Mouse (Mus musculus): ENCODE data around the gene Cd81. TPM values are rescaled to one million over a fixed set of nuclear protein-coding genes. Genes with fewer than 3 reads are reported as not detected.

Gene Cd81
- polyA plus RNA-seq, 1 experiment from 2014 or later, result 576 TPM

GRCm38 (mm10) chr7:143067897-143068296 is 15.4 kb downstream of the Cd81 start:
- no peaks in the 10 kb centered on the region for H3K9me3 ChIP-seq (replicated peaks)
- ATAC-seq (replicated peaks; ENCODE audit: low FRiP score), result no peak
- peak overlapping the region; percentile 65 for H3K4me2 ChIP-seq
- H3K4me3 ChIP-seq (replicated peaks), result no peak overlapping the region
- WGBS, result 82% methylated on average over 3 of the region's 3 CpGs
- H3K36me3 ChIP-seq, result peaks cover 67% of the 10 kb centered on the region
- peak overlapping the region; percentile 96 for H3K27ac ChIP-seq
- H3K9ac ChIP-seq, result no peak overlapping the region
- no peaks in the 10 kb centered on the region for H3K27me3 ChIP-seq
- H3K4me1 ChIP-seq, result peaks cover 27% of the 10 kb centered on the region

- Histone ChIP-seq H3K27me3 (no peaks in the 10 kb centered on the region), H3K27ac (peak overlapping the region; percentile 96), H3K36me3 (peaks cover 62% of the 10 kb centered on the region), H3K4me2 (peak overlapping the region; percentile 65), H3K9me3 (replicated peaks) (no peaks in the 10 kb centered on the region), H3K4me1 (peaks cover 27% of the 10 kb centered on the region), H3K9ac (0 out of 2 replicates have a peak overlapping the region, but pooled peaks have one; percentile 29), H3K4me3 (replicated peaks) (peak overlapping the region; percentile 71)
- WGBS, result 48% methylated on average over 13 of the region's 13 CpGs
- peak; percentile 12 for ATAC-seq (replicated peaks; ENCODE audit: low FRiP score)
These were observed 15.9 kb downstream of the Cd81 start for GRCm38 (mm10) chr7:143068316-143068881.

GRCm38 (mm10) chr7:143068882-143069591 is 16.5 kb downstream of the Cd81 start, which contains the start of gene Tssc4:
Gene Tssc4, plus strand, starts transcription at chr7:143069249.
- peaks cover 27% of the 10 kb centered on the region for H3K4me1 ChIP-seq
- H3K27ac ChIP-seq, result peak within 1 kb of the TSS; percentile 96
- H3K9me3 ChIP-seq (replicated peaks), result no peaks in the 10 kb centered on the region
- no peaks in the 10 kb centered on the region for H3K27me3 ChIP-seq
- peak; percentile 96 for ATAC-seq (replicated peaks; ENCODE audit: low FRiP score)
- H3K4me2 ChIP-seq, result peak within 1 kb of the TSS; percentile 97
- WGBS, result 0% methylated on average over 51 of the region's 51 CpGs
- H3K4me3 ChIP-seq (replicated peaks), result peak within 1 kb of the TSS; percentile 71
- H3K36me3 ChIP-seq, result peaks cover 56% of the 10 kb centered on the region
- H3K9ac ChIP-seq, result peak within 1 kb of the TSS; percentile 86

- H3K9me3 ChIP-seq (replicated peaks), result no peaks in the 10 kb centered on the region
- no peak; the same call in 1 of the 2 replicates for ATAC-seq (replicated peaks; ENCODE audit: low FRiP score)
- no peaks in the 10 kb centered on the region for H3K27me3 ChIP-seq
- H3K4me3 ChIP-seq (replicated peaks), result peak overlapping the region; percentile 71
- peak overlapping the region; percentile 97 for H3K4me2 ChIP-seq
- 8% methylated on average over 30 of the region's 30 CpGs for WGBS
- H3K27ac ChIP-seq, result peak overlapping the region; percentile 96
- peaks cover 27% of the 10 kb centered on the region for H3K4me1 ChIP-seq
- H3K9ac ChIP-seq, result peak overlapping the region; percentile 86
- peaks cover 48% of the 10 kb centered on the region for H3K36me3 ChIP-seq
These were observed 17.3 kb downstream of the Cd81 start for GRCm38 (mm10) chr7:143069751-143070400.

- peaks cover 27% of the 10 kb centered on the region for H3K4me1 ChIP-seq
- peak overlapping the region; percentile 96 for H3K27ac ChIP-seq
- WGBS, result 86% methylated on average over 10 of the region's 10 CpGs
These were observed 18.0 kb downstream of the Cd81 start for GRCm38 (mm10) chr7:143070506-143071070.

GRCm38 (mm10) chr7:143072605-143073004 is 20.1 kb downstream of the Cd81 start:
- Histone ChIP-seq H3K36me3 (peaks cover 20% of the 10 kb centered on the region), H3K4me1 (peaks cover 27% of the 10 kb centered on the region), H3K4me3 (replicated peaks) (no peak overlapping the region), H3K9me3 (replicated peaks) (no peaks in the 10 kb centered on the region), H3K27ac (no peak overlapping the region), H3K27me3 (no peaks in the 10 kb centered on the region), H3K4me2 (no peak overlapping the region), H3K9ac (no peak overlapping the region)
- ATAC-seq (replicated peaks; ENCODE audit: low FRiP score), result no peak
- 86% methylated on average over 5 of the region's 5 CpGs for WGBS

More at GRCm38 (mm10) chr7:143070506-143071070, 18.0 kb downstream of the Cd81 start:
- H3K9ac ChIP-seq, result peak overlapping the region; percentile 86
- no peaks in the 10 kb centered on the region for H3K9me3 ChIP-seq (replicated peaks)
- no peaks in the 10 kb centered on the region for H3K27me3 ChIP-seq
- H3K4me2 ChIP-seq, result peak overlapping the region; percentile 97
- peak overlapping the region; percentile 71 for H3K4me3 ChIP-seq (replicated peaks)
- ATAC-seq (replicated peaks; ENCODE audit: low FRiP score), result no peak
- peaks cover 40% of the 10 kb centered on the region for H3K36me3 ChIP-seq

GRCm38 (mm10) chr7:143073086-143073485 is 20.5 kb downstream of the Cd81 start:
- H3K9me3 ChIP-seq (replicated peaks), result no peaks in the 10 kb centered on the region
- no peak overlapping the region for H3K4me3 ChIP-seq (replicated peaks)
- no peak overlapping the region for H3K4me2 ChIP-seq
- peaks cover 15% of the 10 kb centered on the region for H3K36me3 ChIP-seq
- H3K9ac ChIP-seq, result no peak overlapping the region
- no peak for ATAC-seq (replicated peaks; ENCODE audit: low FRiP score)
- no peaks in the 10 kb centered on the region for H3K27me3 ChIP-seq
- no peak overlapping the region for H3K27ac ChIP-seq
- peaks cover 23% of the 10 kb centered on the region for H3K4me1 ChIP-seq
- WGBS, result 44% methylated on average over 1 of the region's 1 CpGs

- Histone ChIP-seq H3K4me2 (no peak overlapping the region), H3K4me1 (peaks cover 10% of the 10 kb centered on the region), H3K9me3 (replicated peaks) (no peaks in the 10 kb centered on the region), H3K36me3 (peaks cover 11% of the 10 kb centered on the region; the same call in 1 of the 2 replicates), H3K9ac (no peak overlapping the region), H3K27me3 (no peaks in the 10 kb centered on the region), H3K27ac (no peak overlapping the region), H3K4me3 (replicated peaks) (no peak overlapping the region)
- no peak for ATAC-seq (replicated peaks; ENCODE audit: low FRiP score)
- WGBS, result 72% methylated on average over 5 of the region's 5 CpGs
These were observed 22.9 kb downstream of the Cd81 start for GRCm38 (mm10) chr7:143075394-143075793.

- ATAC-seq (replicated peaks; ENCODE audit: low FRiP score), result no peak
- H3K36me3 ChIP-seq, result no peaks in the 10 kb centered on the region
- H3K9ac ChIP-seq, result no peak overlapping the region
- 76% methylated on average over 2 of the region's 2 CpGs for WGBS
- no peak overlapping the region for H3K4me2 ChIP-seq
- no peak overlapping the region for H3K4me3 ChIP-seq (replicated peaks)
- H3K27ac ChIP-seq, result no peak overlapping the region
- H3K9me3 ChIP-seq (replicated peaks), result no peaks in the 10 kb centered on the region
- no peaks in the 10 kb centered on the region for H3K4me1 ChIP-seq
- H3K27me3 ChIP-seq, result no peaks in the 10 kb centered on the region
These were observed 24.8 kb downstream of the Cd81 start for GRCm38 (mm10) chr7:143077351-143077750.

GRCm38 (mm10) chr7:143082024-143082423 is 29.5 kb downstream of the Cd81 start:
- Histone ChIP-seq H3K4me2 (no peak overlapping the region), H3K27ac (no peak overlapping the region), H3K9ac (no peak overlapping the region), H3K4me1 (peaks cover 7% of the 10 kb centered on the region), H3K36me3 (no peaks in the 10 kb centered on the region), H3K4me3 (replicated peaks) (no peak overlapping the region), H3K9me3 (replicated peaks) (no peaks in the 10 kb centered on the region), H3K27me3 (no peaks in the 10 kb centered on the region)
- ATAC-seq (replicated peaks; ENCODE audit: low FRiP score), result no peak
- 68% methylated on average over 6 of the region's 6 CpGs for WGBS

- Histone ChIP-seq H3K9ac (no peak overlapping the region), H3K4me3 (replicated peaks) (no peak overlapping the region), H3K9me3 (replicated peaks) (no peaks in the 10 kb centered on the region), H3K27me3 (no peaks in the 10 kb centered on the region), H3K36me3 (no peaks in the 10 kb centered on the region), H3K4me2 (no peak overlapping the region), H3K27ac (no peak overlapping the region), H3K4me1 (peaks cover 18% of the 10 kb centered on the region)
- 89% methylated on average over 2 of the region's 2 CpGs for WGBS
- no peak for ATAC-seq (replicated peaks; ENCODE audit: low FRiP score)
These were observed 31.2 kb downstream of the Cd81 start for GRCm38 (mm10) chr7:143083708-143084107.

- peak overlapping the region; percentile 17 for H3K4me3 ChIP-seq (replicated peaks)
- H3K27me3 ChIP-seq, result no peaks in the 10 kb centered on the region
- H3K36me3 ChIP-seq, result no peaks in the 10 kb centered on the region
- peak; percentile 47 for ATAC-seq (replicated peaks; ENCODE audit: low FRiP score)
- peaks cover 18% of the 10 kb centered on the region for H3K4me1 ChIP-seq
- H3K9me3 ChIP-seq (replicated peaks), result no peaks in the 10 kb centered on the region
- 39% methylated on average over 2 of the region's 2 CpGs for WGBS
- H3K4me2 ChIP-seq, result peak overlapping the region; percentile 37
- H3K9ac ChIP-seq, result no peak overlapping the region; the same call in 1 of the 2 replicates
- peak overlapping the region; percentile 74 for H3K27ac ChIP-seq
These were observed 33.8 kb downstream of the Cd81 start for GRCm38 (mm10) chr7:143086366-143086765.
